Mouse (Mus musculus) kidney, adult 2 months (tissue): ENCODE results near the gene Kctd12. TPM values are rescaled to one million over a fixed set of nuclear protein-coding genes. Genes with fewer than 3 reads are reported as not detected.

Experiments
- DNase-seq: peaks from one replicate; pipeline ENCODE4 v3.0.0; 2021
- H3K27ac ChIP-seq: fragments of 200-500 bp; 2 replicates; pipeline ENCODE4 v1.5.1; 2012; ENCODE audit warnings: low read depth, low read length, control low read depth, inconsistent platforms; ENCODE audit not compliant: insufficient read depth
- H3K27me3 ChIP-seq: fragments of 200-500 bp; replicated peaks from 2 replicates; pipeline ENCODE4 v1.6.1; 2012; ENCODE audit warnings: mild to moderate bottlenecking, moderate library complexity, low read length, inconsistent platforms; ENCODE audit not compliant: control insufficient read depth, insufficient read depth
- H3K36me3 ChIP-seq: fragments of 200-500 bp; 2 replicates; pipeline ENCODE4 v1.6.1; 2012; ENCODE audit warnings: mild to moderate bottlenecking, moderate library complexity, low read length, inconsistent platforms; ENCODE audit not compliant: control insufficient read depth, insufficient read depth
- H3K4me1 ChIP-seq: fragments of 200-500 bp; 2 replicates; pipeline ENCODE4 v1.6.1; 2011; ENCODE audit warnings: low read length; ENCODE audit not compliant: control insufficient read depth, insufficient read depth
- H3K4me3 ChIP-seq: fragments of 200-500 bp; 2 replicates; pipeline ENCODE4 v1.5.1; 2011; ENCODE audit warnings: mild to moderate bottlenecking, low read depth, low read length, control low read depth; ENCODE audit not compliant: insufficient read depth
- CTCF ChIP-seq: fragments of 200-500 bp; conservative IDR thresholded peaks from 2 replicates; pipeline ENCODE4 v1.5.1; 2011; ENCODE audit warnings: low read depth, mild to moderate bottlenecking, control low read depth, low read length, moderate library complexity, mixed read lengths; ENCODE audit not compliant: insufficient read depth, insufficient read length
- POLR2A ChIP-seq: fragments of 200-500 bp; IDR thresholded peaks from one replicate; pipeline ENCODE4 v1.6.1; 2011; ENCODE audit warnings: low read depth, low read length, control low read depth
- WGBS: fragments of 180-500 bp; shearing (Covaris S2); methylation state at CpG from one replicate; pipeline ENCODE4 v1.1.7; 2018; 5-methylcytosine and 5-hydroxymethylcytosine counted together
- polyA plus RNA-seq: library from polyadenylated mRNA; depleted of rRNA; stranded (reverse); fragments of >200 nt; gene quantifications from 2 replicates; pipeline ENCODE4 v1.2.3, GENCODE M21; 2012

Gene Kctd12
- polyA plus RNA-seq, 1 experiment, result 16.7 TPM

- Histone ChIP-seq H3K27me3 (no peaks in the 10 kb centered on the region), H3K36me3 (no peaks in the 10 kb centered on the region), H3K4me1 (no peaks in the 10 kb centered on the region), H3K4me3 (peak overlapping the region; percentile 68), H3K27ac (peak overlapping the region; percentile 39; the same call in 1 of the 2 replicates)
- peak; percentile 78 for DNase-seq
- under 1% methylated on average over 61 of the region's 62 CpGs for WGBS
- TF ChIP-seq CTCF (peak; percentile 43; the same call in 1 of the 2 replicates), POLR2A (no peak)
These were observed 909 bp downstream of the Kctd12 start for GRCm38 (mm10) chr14:102981441-102982015.

- 3% methylated on average over 14 of the region's 14 CpGs for WGBS
- no peaks in the 10 kb centered on the region for H3K36me3 ChIP-seq
- peak overlapping the region; percentile 39; the same call in 1 of the 2 replicates for H3K27ac ChIP-seq
- peak overlapping the region; percentile 68 for H3K4me3 ChIP-seq
- TF ChIP-seq POLR2A, result no peak
- TF ChIP-seq CTCF, result no peak
- no peaks in the 10 kb centered on the region for H3K27me3 ChIP-seq
- DNase-seq, result no peak
- H3K4me1 ChIP-seq, result no peaks in the 10 kb centered on the region
These were observed 1.5 kb downstream of the Kctd12 start for GRCm38 (mm10) chr14:102980986-102981385.

- Histone ChIP-seq H3K36me3 (no peaks in the 10 kb centered on the region), H3K27me3 (no peaks in the 10 kb centered on the region), H3K27ac (no peak overlapping the region), H3K4me1 (no peaks in the 10 kb centered on the region), H3K4me3 (peak overlapping the region; percentile 43)
- DNase-seq, result peak; percentile 57
- 25% methylated on average over 7 of the region's 7 CpGs for WGBS
- TF ChIP-seq CTCF (no peak), POLR2A (no peak)
These were observed 2.0 kb downstream of the Kctd12 start for GRCm38 (mm10) chr14:102980481-102980880.

- Histone ChIP-seq H3K27me3 (no peaks in the 10 kb centered on the region), H3K4me1 (no peaks in the 10 kb centered on the region), H3K36me3 (no peaks in the 10 kb centered on the region), H3K4me3 (peak overlapping the region; percentile 37), H3K27ac (no peak overlapping the region; the same call in 1 of the 2 replicates)
- no peak for TF ChIP-seq CTCF
- TF ChIP-seq POLR2A, result no peak
- WGBS, result 35% methylated on average over 10 of the region's 10 CpGs
- no peak for DNase-seq
These were observed 2.6 kb downstream of the Kctd12 start for GRCm38 (mm10) chr14:102979831-102980230.

GRCm38 (mm10) chr14:102975865-102976264 lies 6.6 kb downstream of the Kctd12 start:
- Histone ChIP-seq H3K4me1 (no peaks in the 10 kb centered on the region), H3K4me3 (no peak overlapping the region), H3K36me3 (no peaks in the 10 kb centered on the region), H3K27ac (peak overlapping the region; percentile 57; the same call in 1 of the 2 replicates), H3K27me3 (no peaks in the 10 kb centered on the region)
- peak; percentile 78 for DNase-seq
- TF ChIP-seq CTCF (no peak), POLR2A (no peak)
- WGBS, result 67% methylated on average over 6 of the region's 6 CpGs

GRCm38 (mm10) chr14:102968824-102969223 lies 13.6 kb downstream of the Kctd12 start:
- Histone ChIP-seq H3K27me3 (no peaks in the 10 kb centered on the region), H3K36me3 (no peaks in the 10 kb centered on the region), H3K4me3 (no peak overlapping the region), H3K27ac (no peak overlapping the region), H3K4me1 (no peaks in the 10 kb centered on the region)
- TF ChIP-seq CTCF, result no peak
- TF ChIP-seq POLR2A, result no peak
- 69% methylated on average over 5 of the region's 5 CpGs for WGBS
- no peak for DNase-seq

- Histone ChIP-seq H3K27ac (no peak overlapping the region), H3K4me3 (no peak overlapping the region), H3K36me3 (no peaks in the 10 kb centered on the region), H3K4me1 (no peaks in the 10 kb centered on the region), H3K27me3 (no peaks in the 10 kb centered on the region)
- 78% methylated on average over 7 of the region's 7 CpGs for WGBS
- DNase-seq, result no peak
- no peak for TF ChIP-seq CTCF
- no peak for TF ChIP-seq POLR2A
These were observed 16.2 kb downstream of the Kctd12 start for GRCm38 (mm10) chr14:102966241-102966640.

- Histone ChIP-seq H3K36me3 (no peaks in the 10 kb centered on the region), H3K27ac (no peak overlapping the region), H3K27me3 (no peaks in the 10 kb centered on the region), H3K4me3 (no peak overlapping the region), H3K4me1 (no peaks in the 10 kb centered on the region)
- WGBS, result 61% methylated on average over 1 of the region's 1 CpGs
- TF ChIP-seq POLR2A (no peak), CTCF (no peak)
- DNase-seq, result no peak
These were observed 16.6 kb downstream of the Kctd12 start for GRCm38 (mm10) chr14:102965841-102966240.
